Mouse (Mus musculus): Measurements from ENCODE around the gene Shc4.

Shc4 gene

GRCm38 (mm10) chr2:125630010-125630409 is 93.9 kb downstream of the Shc4 start:
- DNase-seq (ENCODE audit: low spot score): no peak

GRCm38 (mm10) chr2:125628487-125628886 is 95.5 kb downstream of the Shc4 start:
- no peak for DNase-seq (ENCODE audit: low spot score)

GRCm38 (mm10) chr2:125626536-125626935 is 97.4 kb downstream of the Shc4 start:
- DNase-seq (ENCODE audit: low spot score): no peak

- DNase-seq (ENCODE audit: low spot score): peak; percentile 97
These were observed 99.1 kb downstream of the Shc4 start, which contains the start of gene Cep152 for GRCm38 (mm10) chr2:125624837-125625351. Gene Cep152 (minus strand): TSS chr2:125625113.

GRCm38 (mm10) chr2:125624127-125624685 is 99.7 kb downstream of the Shc4 start:
- DNase-seq (ENCODE audit: low spot score): peak; percentile 14

GRCm38 (mm10) chr2:125623211-125623610 is 100.7 kb downstream of the Shc4 start:
- no peak for DNase-seq (ENCODE audit: low spot score)

GRCm38 (mm10) chr2:125620213-125620907 is 103.6 kb downstream of the Shc4 start:
- no peak for DNase-seq (ENCODE audit: low spot score)

- DNase-seq (ENCODE audit: low spot score): no peak
These were observed 108.0 kb downstream of the Shc4 start for GRCm38 (mm10) chr2:125615858-125616424.

GRCm38 (mm10) chr2:125615440-125615839 is 108.5 kb downstream of the Shc4 start:
- no peak for DNase-seq (ENCODE audit: low spot score)

GRCm38 (mm10) chr2:125606220-125606845 is 117.6 kb downstream of the Shc4 start:
- DNase-seq (ENCODE audit: low spot score): peak; percentile 32

- peak; percentile 85 for DNase-seq (ENCODE audit: low spot score)
These were observed 119.3 kb downstream of the Shc4 start for GRCm38 (mm10) chr2:125604646-125605045.

GRCm38 (mm10) chr2:125602970-125603369 is 121.0 kb downstream of the Shc4 start:
- DNase-seq (ENCODE audit: low spot score): no peak

GRCm38 (mm10) chr2:125598958-125599357 is 125.0 kb downstream of the Shc4 start:
- DNase-seq (ENCODE audit: low spot score): no peak

GRCm38 (mm10) chr2:125598251-125598650 is 125.7 kb downstream of the Shc4 start:
- DNase-seq (ENCODE audit: low spot score): peak; percentile 32

- DNase-seq (ENCODE audit: low spot score): no peak
These were observed 129.2 kb downstream of the Shc4 start for GRCm38 (mm10) chr2:125594786-125595185.

- no peak for DNase-seq (ENCODE audit: low spot score)
These were observed 129.9 kb downstream of the Shc4 start for GRCm38 (mm10) chr2:125594072-125594471.

- no peak for DNase-seq (ENCODE audit: low spot score)
These were observed 132.1 kb downstream of the Shc4 start for GRCm38 (mm10) chr2:125591895-125592294.

GRCm38 (mm10) chr2:125589287-125589686 is 134.7 kb downstream of the Shc4 start:
- DNase-seq (ENCODE audit: low spot score): no peak

- DNase-seq (ENCODE audit: low spot score): no peak
These were observed 142.9 kb downstream of the Shc4 start for GRCm38 (mm10) chr2:125581081-125581480.

GRCm38 (mm10) chr2:125577670-125578069 is 146.3 kb downstream of the Shc4 start:
- DNase-seq (ENCODE audit: low spot score): peak; percentile 5

All from adipocyte (in vitro differentiated cells).